Mouse (Mus musculus): ENCODE data around the gene Liph.
"Not testable (repeated sequence)": the region's sequence is repeated elsewhere in the genome, so short reads cannot be mapped to it uniquely, and the experiment has no call there.

Gene Liph

DNA sequence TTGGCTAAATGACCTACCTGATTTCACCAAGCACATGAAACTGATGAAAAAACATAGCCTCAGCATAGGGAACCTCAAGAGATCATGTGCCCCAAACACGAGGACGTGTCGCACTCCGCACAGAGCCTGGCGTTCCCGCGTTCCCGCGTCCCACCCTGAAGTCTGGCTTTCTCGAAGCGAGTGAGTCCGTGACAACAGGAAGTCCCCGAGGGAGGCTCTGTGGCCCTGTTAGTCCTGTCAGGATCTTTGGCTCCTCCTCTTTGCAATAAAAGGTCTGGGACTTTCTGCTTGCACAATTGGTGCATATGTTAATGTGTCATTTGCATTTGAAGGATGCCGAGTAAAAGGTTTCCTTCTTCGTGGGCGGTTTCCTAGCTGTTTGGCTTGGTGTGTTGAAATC lies at the start of gene Liph:
TSS of gene Liph (minus strand) at position 360 of the 400 bp plus-strand sequence.
- no peak for DNase-seq (ENCODE audit: low spot score)

DNA sequence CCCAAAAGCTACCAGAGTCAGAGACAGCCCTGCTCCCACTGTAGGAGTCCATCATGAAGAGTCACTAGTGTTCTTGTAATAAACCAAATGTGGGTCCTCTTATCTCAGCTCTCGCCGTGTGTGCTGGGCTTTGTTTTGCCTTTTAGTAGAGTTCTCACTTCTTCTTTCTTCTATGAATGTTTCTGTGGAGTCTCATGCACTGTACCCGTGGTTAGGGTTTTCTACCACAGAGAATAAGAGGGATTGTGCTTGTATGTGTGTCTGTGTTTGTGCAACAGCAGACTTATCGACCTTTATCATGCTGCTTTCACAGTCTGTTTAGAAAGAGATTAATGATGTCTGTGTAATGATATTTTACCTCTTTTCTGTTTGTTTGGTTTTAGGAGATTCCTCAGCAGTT lies 48.4 kb upstream of the Liph start:
- no peak for DNase-seq (ENCODE audit: low spot score)

DNA sequence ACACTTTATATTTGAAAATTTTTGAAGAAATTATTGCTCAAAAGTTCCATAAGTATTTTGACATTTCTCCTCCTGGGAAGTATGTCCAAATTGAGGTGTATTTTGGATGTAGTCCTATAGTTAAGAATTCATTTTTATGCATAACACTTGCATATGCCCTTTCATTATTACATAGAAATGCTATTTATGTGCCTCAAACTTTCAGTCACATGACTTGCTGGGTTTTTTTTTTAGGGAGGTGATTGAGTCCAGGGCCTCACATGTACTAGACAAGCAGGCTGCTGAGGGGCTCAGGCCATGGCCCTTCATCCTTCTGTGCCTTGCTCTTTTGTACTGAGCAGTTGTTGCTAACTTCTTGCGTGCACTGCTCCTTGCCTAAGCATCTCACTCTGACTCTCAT lies 44.5 kb upstream of the Liph start:
- DNase-seq (ENCODE audit: low spot score): no peak

DNA sequence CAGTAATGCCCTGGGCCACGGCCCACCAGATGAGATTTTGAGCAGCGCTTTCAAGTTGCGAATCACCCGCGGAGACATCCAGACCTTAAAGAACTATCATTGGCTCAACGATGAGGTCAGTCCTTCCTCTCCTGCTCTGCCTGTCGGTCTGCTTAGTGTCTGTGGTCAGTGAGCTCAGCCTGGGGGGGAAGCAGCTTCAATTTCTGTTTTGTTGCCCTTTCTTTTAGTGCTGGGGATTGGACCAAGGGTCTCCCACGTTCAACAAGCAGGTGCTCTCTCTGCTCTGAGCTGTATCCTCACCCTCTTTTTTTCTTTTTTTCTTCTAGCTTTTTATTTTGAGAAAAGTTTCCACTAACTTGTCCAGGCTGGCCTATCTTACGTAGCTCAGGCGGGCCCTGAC lies 43.1 kb upstream of the Liph start:
- no peak for DNase-seq (ENCODE audit: low spot score)

DNA sequence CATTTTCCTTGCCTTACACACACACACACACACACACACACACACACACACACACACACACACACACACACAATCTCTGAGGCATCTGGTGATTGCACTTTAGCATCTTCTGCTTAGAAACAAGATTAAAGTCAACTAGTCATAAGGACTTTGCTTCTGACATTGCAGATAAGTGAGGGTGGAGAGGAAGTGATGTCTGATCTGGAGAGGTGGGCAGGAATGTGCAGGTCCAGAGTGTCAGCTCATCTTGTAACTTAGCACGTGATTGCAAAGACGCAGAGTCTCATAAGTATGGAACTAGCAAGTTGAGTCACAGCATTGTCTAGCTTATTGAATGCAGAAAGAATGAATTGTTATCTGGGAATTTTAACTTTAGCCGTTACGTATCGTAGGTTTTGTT lies 32.0 kb upstream of the Liph start:
- DNase-seq (ENCODE audit: low spot score): no peak

DNA sequence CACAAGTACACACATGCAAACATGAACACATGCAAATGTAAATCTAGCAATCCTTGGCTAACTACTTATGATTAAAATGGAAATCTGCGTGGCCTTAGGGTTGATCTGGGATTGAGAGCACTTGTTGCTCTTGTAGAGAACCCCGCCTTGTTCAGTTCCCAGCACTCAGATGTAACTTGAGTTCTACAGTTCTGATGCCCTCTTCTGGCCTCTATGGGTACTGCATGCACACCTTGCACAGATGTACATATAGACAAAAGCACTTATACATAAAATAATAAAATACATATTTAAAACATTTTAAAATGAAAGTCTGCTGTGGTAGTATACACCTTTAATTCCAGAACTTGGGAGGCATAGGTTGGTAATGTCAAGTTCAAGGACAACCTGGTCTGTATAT lies 26.7 kb upstream of the Liph start:
- DNase-seq (ENCODE audit: low spot score): no peak

DNA sequence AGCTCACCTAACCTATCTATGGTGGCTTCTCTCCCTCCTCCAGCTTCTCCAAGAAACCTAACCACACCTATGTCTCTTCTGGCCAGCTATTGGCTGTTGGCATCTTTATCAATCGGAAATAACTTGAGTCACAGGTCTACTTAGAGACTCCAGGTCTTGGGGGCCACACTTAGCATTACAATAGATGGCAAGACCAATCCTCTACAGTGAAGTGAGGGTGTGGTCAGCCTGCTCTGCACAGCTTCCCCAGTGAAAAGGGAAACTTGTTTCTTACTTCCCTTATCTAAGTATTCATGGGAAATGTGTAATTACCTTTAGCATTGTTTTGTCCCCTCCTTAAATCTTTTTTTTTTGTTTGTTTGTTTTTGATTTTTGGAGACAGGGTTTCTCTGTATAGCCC lies 20.1 kb upstream of the Liph start:
- no peak for DNase-seq (ENCODE audit: low spot score)

DNA sequence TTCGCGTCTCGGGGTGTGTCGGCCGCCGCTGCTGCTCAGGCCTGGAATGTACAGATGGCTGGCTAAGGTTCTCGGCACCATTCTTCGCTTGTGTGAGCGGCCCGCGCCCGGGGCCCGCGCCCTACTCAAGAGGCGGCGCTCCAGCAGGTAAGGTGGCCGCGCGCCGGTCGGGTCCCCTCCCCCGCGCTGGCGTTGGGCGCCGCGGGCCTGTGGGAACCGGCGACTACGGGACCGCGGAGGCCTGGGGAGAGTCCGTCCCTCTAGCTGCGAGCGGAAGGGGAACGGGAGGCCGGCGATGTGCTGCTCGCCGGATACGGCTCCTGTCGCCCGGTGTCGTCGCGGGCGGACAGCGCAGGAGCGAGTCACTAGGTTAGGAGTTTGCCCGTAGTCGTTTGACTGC lies 14.1 kb upstream of the Liph start:
- no peak for DNase-seq (ENCODE audit: low spot score)

DNA sequence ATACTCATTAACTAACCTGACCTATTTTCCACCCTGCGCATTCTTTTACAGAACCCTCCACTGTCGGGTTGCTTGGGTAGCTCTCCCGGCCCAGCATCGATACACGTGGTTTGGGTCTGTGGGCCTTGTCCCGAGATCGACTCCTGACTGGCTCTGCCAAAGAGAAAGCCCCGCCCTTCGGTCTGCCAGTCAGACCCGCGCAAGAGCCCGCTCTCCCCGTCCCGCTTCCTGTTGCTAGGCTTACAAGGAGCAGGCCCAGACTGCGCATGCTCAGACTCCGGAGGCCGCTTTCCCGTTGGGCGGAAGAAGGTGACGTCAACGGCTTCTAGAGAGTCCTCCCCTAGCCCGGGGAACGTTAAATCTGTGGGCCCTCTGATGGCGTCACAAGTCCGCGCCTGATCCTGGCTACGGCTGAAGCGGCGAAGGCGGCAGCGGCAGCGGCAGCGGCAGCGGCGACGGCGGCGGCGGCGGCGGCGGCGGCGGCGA lies 13.7 kb upstream of the Liph start, which contains the start of gene Senp2:
TSS of gene Senp2 (plus strand) at position 386 of the 486 bp plus-strand sequence.
- peak; percentile 100 for DNase-seq (ENCODE audit: low spot score)

DNA sequence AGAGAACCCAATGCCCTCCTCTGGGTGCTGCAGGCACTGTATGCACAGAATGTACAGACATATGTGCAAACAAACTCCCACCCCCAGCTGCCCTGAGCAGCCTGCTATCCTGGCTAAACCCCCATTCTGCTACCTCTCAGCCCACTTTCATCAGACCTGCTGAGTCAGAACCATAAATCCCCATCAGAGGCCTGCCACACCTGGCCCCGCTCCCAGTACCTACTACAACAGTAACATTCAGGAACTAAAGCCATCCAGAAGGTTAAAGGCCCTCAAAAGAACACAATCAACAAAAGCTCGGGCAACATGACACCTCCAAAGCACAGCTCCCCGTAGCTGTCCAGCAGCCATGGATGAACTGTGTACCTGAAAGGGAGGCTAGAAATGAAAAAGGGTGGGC lies 6.1 kb upstream of the Liph start:
- no peak for DNase-seq (ENCODE audit: low spot score)

DNA sequence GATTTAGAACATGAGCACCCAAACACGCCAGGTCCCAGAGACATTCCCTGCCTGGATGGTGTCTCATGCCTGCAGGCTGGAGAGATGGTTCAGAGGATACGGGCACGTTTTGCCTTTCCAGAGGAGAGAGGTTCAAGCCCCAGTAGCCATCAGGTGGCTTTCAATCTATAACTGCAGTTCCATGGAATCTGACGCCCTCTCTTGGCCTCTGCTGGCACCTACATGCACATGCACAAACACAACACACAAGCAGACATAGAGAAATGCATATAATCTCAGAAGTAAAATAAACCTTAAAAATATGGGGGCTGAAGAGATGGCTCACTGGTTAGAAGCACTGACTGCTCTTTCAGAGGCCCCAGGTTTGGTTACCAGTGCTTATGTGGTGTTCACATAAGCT lies 5.7 kb upstream of the Liph start:
- no peak for DNase-seq (ENCODE audit: low spot score)

DNA sequence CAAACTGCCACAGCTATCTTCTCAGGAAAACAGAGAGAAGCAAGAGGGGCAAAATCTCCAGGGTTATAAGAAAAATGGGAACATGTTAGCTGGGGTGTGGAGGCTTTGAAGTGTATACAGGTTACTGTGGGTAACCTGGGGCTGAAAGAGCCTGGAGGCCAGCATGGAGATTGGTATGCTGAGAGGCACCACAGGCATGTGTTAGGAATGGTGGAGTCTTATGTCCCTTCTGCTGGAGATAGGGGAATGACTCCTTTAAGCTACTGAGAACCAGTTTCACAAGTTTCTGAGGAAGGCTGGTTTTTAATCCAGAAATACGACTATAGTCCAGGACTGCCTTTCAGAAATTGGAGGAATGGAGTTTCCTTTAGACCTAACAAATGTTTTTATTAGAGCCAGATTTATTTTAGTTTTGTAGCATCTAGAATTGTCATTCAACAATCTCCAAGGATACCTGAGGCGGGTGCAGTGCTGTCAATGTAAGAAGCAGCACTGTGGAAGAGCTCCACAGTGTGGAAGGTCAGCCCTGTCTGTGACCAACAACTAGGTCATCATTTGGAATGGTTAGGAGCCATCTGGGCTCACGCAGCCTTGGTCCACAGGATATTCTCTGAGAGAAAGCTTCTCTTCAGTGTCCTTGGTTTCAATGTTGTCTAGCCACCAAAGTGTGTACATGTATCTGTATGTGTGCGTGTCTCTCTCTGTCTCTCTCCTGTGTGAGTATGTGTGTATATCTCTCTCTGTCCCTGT lies 4.7 kb upstream of the Liph start:
- DNase-seq (ENCODE audit: low spot score): no peak

DNA sequence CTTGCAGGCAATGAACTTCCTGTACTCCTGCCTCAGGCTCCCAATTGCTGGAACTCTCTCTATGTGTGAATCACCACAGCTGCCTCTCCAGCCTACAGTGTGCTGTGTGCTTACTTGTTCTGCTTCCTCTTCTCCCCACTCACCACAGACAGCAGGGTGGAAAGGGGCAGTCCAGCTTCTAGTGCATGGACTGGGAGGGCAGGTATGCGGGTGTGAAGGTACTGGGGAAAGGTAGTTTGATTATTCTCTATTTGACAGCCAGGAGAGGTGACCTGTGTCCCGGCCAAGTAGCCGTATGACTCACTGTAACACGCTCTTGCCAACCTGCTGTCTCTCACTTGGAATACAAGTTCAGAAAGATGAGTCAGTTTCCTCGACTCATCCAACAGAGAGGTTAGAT lies 2.6 kb upstream of the Liph start:
- DNase-seq (ENCODE audit: low spot score): no peak

DNA sequence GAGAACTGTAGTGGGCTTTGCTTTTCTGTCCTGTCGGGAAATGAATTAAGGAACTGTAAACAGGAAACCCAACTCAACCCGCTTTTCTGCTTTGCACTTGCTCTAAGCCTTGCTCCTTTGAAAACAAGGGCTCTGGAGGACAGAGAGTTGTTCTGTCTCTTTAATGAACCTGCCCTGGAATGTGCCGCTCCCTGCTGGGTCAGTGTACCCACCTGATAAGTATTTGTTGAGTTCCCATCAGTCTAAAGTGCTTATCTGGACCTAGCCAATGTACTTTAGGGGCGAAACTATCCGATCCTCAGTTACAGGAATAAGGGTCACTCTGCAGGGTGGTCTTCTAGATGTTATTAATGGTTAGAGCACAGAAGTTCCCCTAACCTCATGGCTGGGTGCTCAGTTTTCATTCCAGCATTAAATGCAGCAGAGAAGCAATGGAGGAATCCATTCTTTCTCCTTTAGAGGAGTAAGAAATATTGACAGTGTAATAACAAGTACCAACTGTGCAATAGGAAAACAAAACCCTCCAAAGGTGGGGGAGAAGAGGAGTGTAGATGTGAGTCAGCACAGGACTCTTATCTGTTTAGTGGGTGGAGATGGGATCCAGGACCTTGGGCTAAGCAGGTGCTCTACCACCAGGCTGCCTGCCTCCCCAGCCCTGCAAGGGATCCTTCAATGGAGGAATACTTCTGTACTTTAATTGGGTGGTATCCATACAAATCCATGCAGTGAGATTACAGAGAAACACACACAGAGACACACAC lies 1.6 kb upstream of the Liph start:
- no peak for DNase-seq (ENCODE audit: low spot score)

DNA sequence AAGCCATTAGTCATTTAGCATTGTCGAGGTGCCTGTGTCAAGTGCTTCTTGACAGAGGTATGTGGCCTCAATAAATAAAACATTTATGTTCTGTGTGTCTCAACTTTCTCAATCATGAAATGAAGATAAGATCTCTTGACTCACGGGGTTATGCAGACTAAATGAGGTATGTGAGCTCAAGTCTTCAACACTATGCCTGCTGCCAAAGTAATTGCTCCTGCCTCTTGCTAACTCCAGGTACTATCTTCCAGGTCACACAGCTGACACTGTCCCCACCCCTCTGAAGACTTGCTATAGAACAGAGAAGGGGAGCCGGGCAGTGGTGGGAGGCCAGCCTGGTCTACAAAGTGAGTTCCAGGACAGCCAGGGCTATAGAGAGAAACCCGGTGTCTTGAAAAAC lies 939 bp upstream of the Liph start:
- no peak for DNase-seq (ENCODE audit: low spot score)

DNA sequence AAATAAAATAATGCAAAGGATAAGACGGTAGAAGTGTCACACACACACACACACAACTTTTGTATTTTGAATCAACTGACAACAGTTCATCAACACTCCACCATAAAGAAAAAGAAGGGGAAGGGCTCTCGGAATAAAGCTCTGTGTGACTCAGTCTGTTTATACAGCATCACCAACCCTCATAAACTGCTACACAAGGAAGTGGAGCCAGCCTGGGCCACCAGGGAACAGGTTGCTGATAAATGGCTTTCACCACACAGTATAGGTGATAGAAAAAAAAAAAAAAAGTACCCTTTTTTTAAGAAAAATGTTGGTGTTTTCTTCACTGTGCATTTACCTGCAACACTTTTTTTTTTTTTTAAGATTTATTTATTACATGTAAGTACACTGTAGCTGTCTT lies 3.7 kb downstream of the Liph start:
- DNase-seq (ENCODE audit: low spot score): no peak

DNA sequence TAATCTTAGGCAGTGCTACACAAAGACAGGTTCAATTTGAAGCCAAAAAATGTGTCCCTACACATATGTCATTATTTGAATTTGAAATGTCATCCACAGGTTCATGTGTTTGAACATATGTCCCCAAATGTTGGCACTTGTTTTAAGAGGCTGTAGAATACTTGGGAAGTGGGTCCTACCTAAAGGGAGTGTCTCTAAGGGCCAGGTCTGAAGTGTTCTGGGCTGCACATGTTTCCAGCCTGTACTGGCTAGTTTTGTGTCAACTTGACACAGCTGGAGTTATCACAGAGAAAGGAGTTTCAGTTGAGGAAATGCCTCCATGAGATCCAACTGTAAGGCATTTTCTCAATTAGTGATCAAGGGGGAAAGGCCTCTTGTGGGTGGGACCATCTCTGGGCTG lies 4.6 kb downstream of the Liph start:
- DNase-seq (ENCODE audit: low spot score): not testable (repeated sequence)

DNA sequence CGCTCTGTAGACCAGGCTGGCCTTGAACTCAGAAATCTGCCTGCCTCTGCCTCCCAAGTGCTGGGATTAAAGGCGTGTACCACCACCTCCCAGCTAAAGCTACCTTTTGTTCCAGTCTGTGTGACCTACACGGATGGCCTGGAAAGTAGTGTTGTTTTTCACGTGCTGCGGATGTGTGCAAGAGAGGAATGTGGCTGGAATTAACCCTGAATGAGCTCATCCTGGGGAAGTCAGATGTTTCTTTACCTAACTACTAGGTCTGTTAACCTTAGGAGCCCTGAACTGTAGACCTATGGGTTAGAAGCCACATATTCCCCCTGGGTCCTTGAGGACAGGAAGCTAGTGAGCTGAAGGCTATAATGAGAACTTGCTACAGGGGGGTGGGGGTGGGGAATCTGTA lies 7.5 kb downstream of the Liph start:
- no peak for DNase-seq (ENCODE audit: low spot score)

DNA sequence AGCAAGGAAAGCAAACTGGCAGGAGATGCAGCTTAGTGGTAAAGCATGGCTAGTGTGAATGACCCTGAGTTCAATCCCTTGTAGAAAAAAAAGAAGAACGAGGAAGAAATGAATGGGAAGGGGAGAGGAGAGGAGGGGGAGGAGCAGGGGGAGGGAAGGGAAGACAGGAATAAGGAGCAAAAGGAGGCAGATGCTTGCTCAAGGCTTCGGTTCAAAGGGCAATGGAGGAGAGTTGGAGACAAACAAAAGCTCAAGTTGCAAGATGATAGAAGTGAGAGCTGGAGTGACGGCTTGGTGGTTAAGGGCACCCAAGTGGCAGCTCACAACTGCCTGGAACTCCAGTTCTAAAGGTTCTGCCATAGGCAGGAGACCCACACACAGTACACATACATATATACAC lies 9.3 kb downstream of the Liph start:
- DNase-seq (ENCODE audit: low spot score): no peak

DNA sequence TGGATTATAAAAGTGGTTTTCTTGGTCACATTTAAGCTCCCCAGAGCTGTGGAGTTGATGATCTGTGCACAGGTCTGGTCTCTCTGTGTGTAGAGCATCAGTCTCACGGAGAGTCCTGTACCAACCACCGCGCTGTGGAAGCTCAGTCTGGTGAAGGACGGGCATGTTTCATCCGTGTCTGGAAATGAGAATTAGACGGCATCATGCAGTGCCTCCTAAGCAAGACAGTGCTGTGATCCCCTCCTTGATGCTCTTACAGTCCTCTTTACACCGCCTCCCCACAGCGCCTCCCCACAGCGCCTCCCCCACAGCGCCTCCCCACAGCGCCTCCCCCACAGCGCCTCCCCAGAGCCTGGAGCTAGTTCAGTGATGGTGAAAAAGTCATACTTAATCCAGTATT lies 11.4 kb downstream of the Liph start:
- DNase-seq (ENCODE audit: low spot score): no peak

DNA sequence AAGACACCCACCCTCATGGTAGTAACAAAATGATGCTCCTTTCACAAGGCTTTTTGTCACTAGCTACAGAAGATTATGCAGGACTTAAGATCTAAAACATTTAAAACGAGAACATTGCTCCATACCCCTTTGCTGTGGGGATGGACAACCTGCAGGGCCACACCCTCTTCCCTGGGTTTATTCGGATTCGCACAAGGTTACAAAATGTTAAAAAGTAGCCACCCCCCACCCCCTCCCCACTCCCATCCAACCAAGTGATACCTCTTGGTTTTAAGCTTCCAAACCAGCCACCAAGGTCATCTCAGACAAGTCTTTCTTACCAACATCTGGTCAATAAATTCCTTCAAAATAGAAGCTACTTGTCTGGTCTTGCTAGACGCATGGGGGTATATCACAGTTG lies 11.9 kb downstream of the Liph start:
- DNase-seq (ENCODE audit: low spot score): no peak

DNA sequence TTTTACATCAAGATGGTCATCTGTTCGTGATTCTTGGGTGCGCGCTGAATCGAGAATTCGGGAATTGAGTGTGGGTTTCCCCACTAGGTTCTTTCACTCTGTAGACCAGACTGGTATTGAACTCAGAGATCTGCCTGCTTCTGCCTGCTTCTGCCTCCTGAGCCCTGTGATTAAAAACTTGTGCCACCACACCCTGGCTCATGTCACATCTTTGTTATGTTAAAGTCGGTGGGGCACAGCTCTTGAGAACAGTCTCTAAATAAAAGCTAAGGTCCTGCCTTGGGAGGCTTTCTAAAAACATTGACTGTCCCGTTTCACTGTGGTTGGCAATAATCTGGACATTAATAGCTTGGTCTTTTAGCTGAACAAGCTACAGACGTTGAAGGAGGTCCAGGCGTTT lies 12.3 kb downstream of the Liph start:
- no peak for DNase-seq (ENCODE audit: low spot score)

DNA sequence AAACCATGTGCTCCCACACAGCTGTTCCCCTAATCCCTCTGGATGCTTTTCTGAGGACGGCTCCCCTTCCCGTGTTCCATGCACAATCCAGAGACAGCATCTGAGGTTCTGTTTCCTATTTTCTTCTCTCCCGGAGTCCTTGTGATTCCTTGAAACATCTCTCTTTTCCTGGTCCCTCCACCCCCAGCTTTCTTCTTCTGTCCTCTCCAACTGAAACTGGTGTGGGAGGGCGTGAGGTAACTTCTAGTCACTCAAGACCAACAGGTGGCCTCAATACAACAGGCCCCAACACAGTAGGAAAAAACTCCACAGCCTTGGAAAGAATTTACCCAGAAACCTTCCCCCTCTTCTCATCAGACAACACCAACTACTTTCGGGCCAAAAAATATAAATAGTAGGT lies 18.1 kb downstream of the Liph start:
- no peak for DNase-seq (ENCODE audit: low spot score)

DNA sequence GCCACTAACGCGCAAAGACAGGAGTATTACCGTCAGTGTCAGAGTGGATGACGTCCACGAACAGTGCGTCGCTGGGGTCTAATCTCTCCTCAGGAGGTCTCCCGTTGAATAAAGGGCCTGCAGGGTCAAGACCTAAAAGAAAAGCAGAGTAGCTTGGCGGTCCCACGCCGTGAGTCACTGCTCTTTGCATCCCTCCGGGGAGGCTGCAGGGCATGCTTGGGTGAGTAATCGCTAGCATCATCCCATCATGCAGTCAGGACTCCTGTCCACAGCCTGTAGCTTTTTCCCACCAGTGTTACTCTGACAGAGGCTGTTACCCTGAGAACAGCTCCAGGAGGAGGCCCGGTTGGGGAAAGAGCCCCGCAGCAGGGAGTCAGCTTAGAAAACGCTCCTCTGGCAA lies 19.3 kb downstream of the Liph start:
- DNase-seq (ENCODE audit: low spot score): no peak
